Mouse (Mus musculus): ENCODE measurements around the gene Pank2. TPM values are rescaled to one million over a fixed set of nuclear protein-coding genes. Genes with fewer than 3 reads are reported as not detected.
"Not testable (repeated sequence)": the region's sequence is repeated elsewhere in the genome, so short reads cannot be mapped to it uniquely, and the experiment has no call there.

The Pank2 gene
- polyA plus RNA-seq, 1 experiment from 2014 or later: 22.3 TPM

DNA sequence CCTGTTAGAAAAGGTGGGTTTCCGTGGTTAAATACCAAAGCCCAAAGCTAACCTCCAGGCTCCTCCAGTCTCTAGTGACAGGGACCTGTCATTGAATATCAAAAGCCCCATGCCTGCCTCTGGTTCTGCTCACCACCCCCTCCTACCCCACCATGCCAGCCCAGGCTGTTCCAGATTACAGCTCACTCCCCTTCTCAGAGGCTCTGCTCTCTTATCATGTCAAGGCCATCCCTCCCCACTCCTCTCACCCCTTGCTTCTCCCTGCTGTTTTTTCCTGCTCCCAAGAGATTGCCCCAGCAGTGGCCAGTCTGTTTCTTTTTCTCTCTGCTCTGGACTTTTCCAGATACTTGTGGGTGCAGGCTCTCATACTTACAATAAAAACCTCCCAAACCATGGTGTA lies 38.7 kb upstream of the Pank2 start:
- no peaks in the 10 kb centered on the region for H3K36me3 ChIP-seq (ENCODE audit: insufficient read depth, low read length)
- no peaks in the 10 kb centered on the region for H3K9me3 ChIP-seq (ENCODE audit: low read length)
- TF ChIP-seq CTCF (IDR thresholded peaks at IDR 0.05) (no peak), EP300 (IDR thresholded peaks at IDR 0.05) (no peak)
- H3K9ac ChIP-seq (replicated peaks; ENCODE audit: low read depth): no peak overlapping the region
- no peak for ATAC-seq
- DNase-seq (ENCODE audit: low spot score): no peak
- no peaks in the 10 kb centered on the region for H3K27me3 ChIP-seq (replicated peaks; ENCODE audit: insufficient read depth, low read length)
- no peak overlapping the region for H3K4me3 ChIP-seq (ENCODE audit: low read depth, low read length)
- no peak overlapping the region for H3K27ac ChIP-seq (ENCODE audit: low read length)
- no peak overlapping the region for H3K4me2 ChIP-seq (replicated peaks; ENCODE audit: low read depth, low read length)
- H3K4me1 ChIP-seq (ENCODE audit: insufficient read depth, low read depth, low read length): no peaks in the 10 kb centered on the region
- 82% methylated on average over 1 of the region's 1 CpGs for WGBS

GRCm38 (mm10) chr2:131225178-131225577 lies 37.1 kb upstream of the Pank2 start:
- Histone ChIP-seq H3K27ac (ENCODE audit: low read length) (no peak overlapping the region), H3K4me1 (ENCODE audit: insufficient read depth, low read depth, low read length) (no peaks in the 10 kb centered on the region), H3K36me3 (ENCODE audit: insufficient read depth, low read length) (no peaks in the 10 kb centered on the region), H3K9me3 (ENCODE audit: low read length) (no peaks in the 10 kb centered on the region), H3K4me3 (ENCODE audit: low read depth, low read length) (no peak overlapping the region), H3K9ac (replicated peaks; ENCODE audit: low read depth) (no peak overlapping the region), H3K27me3 (replicated peaks; ENCODE audit: insufficient read depth, low read length) (no peaks in the 10 kb centered on the region), H3K4me2 (replicated peaks; ENCODE audit: low read depth, low read length) (no peak overlapping the region)
- DNase-seq (ENCODE audit: low spot score) (no peak), ATAC-seq (no peak)
- no peak for TF ChIP-seq CTCF (IDR thresholded peaks at IDR 0.05)
- no peak for TF ChIP-seq EP300 (IDR thresholded peaks at IDR 0.05)
- WGBS: 83% methylated on average over 6 of the region's 6 CpGs

GRCm38 (mm10) chr2:131226669-131227068 lies 35.6 kb upstream of the Pank2 start:
- 43% methylated on average over 2 of the region's 2 CpGs for WGBS
- not testable (repeated sequence) for ATAC-seq; H3K4me2 ChIP-seq (replicated peaks; ENCODE audit: low read depth, low read length); H3K36me3 ChIP-seq (ENCODE audit: insufficient read depth, low read length); H3K4me1 ChIP-seq (ENCODE audit: insufficient read depth, low read depth, low read length); H3K9ac ChIP-seq (replicated peaks; ENCODE audit: low read depth); DNase-seq (ENCODE audit: low spot score); H3K9me3 ChIP-seq (ENCODE audit: low read length); H3K4me3 ChIP-seq (ENCODE audit: low read depth, low read length); H3K27me3 ChIP-seq (replicated peaks; ENCODE audit: insufficient read depth, low read length); H3K27ac ChIP-seq (ENCODE audit: low read length)

GRCm38 (mm10) chr2:131227243-131227642 lies 35.1 kb upstream of the Pank2 start:
- Histone ChIP-seq H3K4me3 (ENCODE audit: low read depth, low read length) (no peak overlapping the region), H3K36me3 (ENCODE audit: insufficient read depth, low read length) (no peaks in the 10 kb centered on the region), H3K9ac (replicated peaks; ENCODE audit: low read depth) (no peak overlapping the region), H3K27ac (ENCODE audit: low read length) (no peak overlapping the region), H3K4me1 (ENCODE audit: insufficient read depth, low read depth, low read length) (no peaks in the 10 kb centered on the region), H3K4me2 (replicated peaks; ENCODE audit: low read depth, low read length) (no peak overlapping the region), H3K27me3 (replicated peaks; ENCODE audit: insufficient read depth, low read length) (no peaks in the 10 kb centered on the region), H3K9me3 (ENCODE audit: low read length) (no peaks in the 10 kb centered on the region)
- 81% methylated on average over 3 of the region's 3 CpGs for WGBS
- no peak for TF ChIP-seq EP300 (IDR thresholded peaks at IDR 0.05)
- no peak for TF ChIP-seq CTCF (IDR thresholded peaks at IDR 0.05)
- ATAC-seq: no peak
- no peak for DNase-seq (ENCODE audit: low spot score)

GRCm38 (mm10) chr2:131232558-131232957 lies 29.7 kb upstream of the Pank2 start:
- Histone ChIP-seq H3K27me3 (replicated peaks; ENCODE audit: insufficient read depth, low read length) (no peaks in the 10 kb centered on the region), H3K9me3 (ENCODE audit: low read length) (no peaks in the 10 kb centered on the region), H3K4me1 (ENCODE audit: insufficient read depth, low read depth, low read length) (peaks cover 19% of the 10 kb centered on the region; the same call in 1 of the 2 replicates), H3K27ac (ENCODE audit: low read length) (no peak overlapping the region), H3K9ac (replicated peaks; ENCODE audit: low read depth) (no peak overlapping the region), H3K4me2 (replicated peaks; ENCODE audit: low read depth, low read length) (no peak overlapping the region), H3K4me3 (ENCODE audit: low read depth, low read length) (no peak overlapping the region), H3K36me3 (ENCODE audit: insufficient read depth, low read length) (no peaks in the 10 kb centered on the region)
- DNase-seq (ENCODE audit: low spot score): no peak
- ATAC-seq: no peak
- 83% methylated on average over 2 of the region's 2 CpGs for WGBS
- TF ChIP-seq CTCF (IDR thresholded peaks at IDR 0.05): no peak
- no peak for TF ChIP-seq EP300 (IDR thresholded peaks at IDR 0.05)

GRCm38 (mm10) chr2:131233307-131234126 lies 28.8 kb upstream of the Pank2 start, which contains the start of gene Mavs:
Gene Mavs (plus strand): TSS chr2:131234063.
- TF ChIP-seq EP300 (IDR thresholded peaks at IDR 0.05): no peak
- no peak for TF ChIP-seq CTCF (IDR thresholded peaks at IDR 0.05)
- peak within 1 kb of the TSS; percentile 82 for H3K27ac ChIP-seq (ENCODE audit: low read length)
- peak; percentile 99 for DNase-seq (ENCODE audit: low spot score)
- peak within 1 kb of the TSS; percentile 72 for H3K9ac ChIP-seq (replicated peaks; ENCODE audit: low read depth)
- no peaks in the 10 kb centered on the region for H3K9me3 ChIP-seq (ENCODE audit: low read length)
- WGBS: 11% methylated on average over 29 of the region's 29 CpGs
- peak within 1 kb of the TSS; percentile 78 for H3K4me2 ChIP-seq (replicated peaks; ENCODE audit: low read depth, low read length)
- no peaks in the 10 kb centered on the region for H3K36me3 ChIP-seq (ENCODE audit: insufficient read depth, low read length)
- peak within 1 kb of the TSS; percentile 50 for H3K4me3 ChIP-seq (ENCODE audit: low read depth, low read length)
- ATAC-seq: peak; percentile 100
- H3K27me3 ChIP-seq (replicated peaks; ENCODE audit: insufficient read depth, low read length): no peaks in the 10 kb centered on the region
- H3K4me1 ChIP-seq (ENCODE audit: insufficient read depth, low read depth, low read length): peaks cover 19% of the 10 kb centered on the region; the same call in 1 of the 2 replicates
